Mouse (Mus musculus) liver, embryonic 15.5 days (tissue): ENCODE results near the gene Phf23. TPM values are rescaled to one million over a fixed set of nuclear protein-coding genes. Genes with fewer than 3 reads are reported as not detected.

Experiments
- ATAC-seq: fragments of 200-750 bp; cut with Nextera tagmentation; 2 replicates; pipeline ENCODE4 v1.8.0; 2017; ENCODE audit warnings: moderate number of reproducible peaks, mild to moderate bottlenecking, moderate library complexity; ENCODE audit not compliant: insufficient read depth
- H3K27ac ChIP-seq: fragments of 300-500 bp; sonication (generic); replicated peaks from 2 replicates; pipeline ENCODE4 v1.5.1; 2015; ENCODE audit warnings: mild to moderate bottlenecking, inconsistent platforms
- H3K27me3 ChIP-seq: fragments of 300-500 bp; sonication (generic); 2 replicates; pipeline ENCODE4 v1.6.1; 2015; ENCODE audit warnings: mild to moderate bottlenecking, inconsistent platforms
- H3K36me3 ChIP-seq: fragments of 300-500 bp; sonication (generic); replicated peaks from 2 replicates; pipeline ENCODE4 v1.6.1; 2015; ENCODE audit warnings: moderate library complexity, mild to moderate bottlenecking, inconsistent platforms
- H3K4me1 ChIP-seq: fragments of 300-500 bp; sonication (generic); replicated peaks from 2 replicates; pipeline ENCODE4 v1.6.1; 2015; ENCODE audit warnings: inconsistent platforms
- H3K4me2 ChIP-seq: fragments of 300-500 bp; sonication (generic); 2 replicates; pipeline ENCODE4 v1.6.1; 2015; ENCODE audit warnings: moderate library complexity, mild to moderate bottlenecking, inconsistent platforms
- H3K4me3 ChIP-seq: fragments of 300-500 bp; sonication (generic); replicated peaks from 2 replicates; pipeline ENCODE4 v1.5.1; 2015; ENCODE audit warnings: mild to moderate bottlenecking, inconsistent platforms
- H3K9ac ChIP-seq: fragments of 300-500 bp; sonication (generic); 2 replicates; pipeline ENCODE4 v1.6.1; 2015; ENCODE audit warnings: moderate library complexity, mild to moderate bottlenecking, inconsistent platforms
- H3K9me3 ChIP-seq: fragments of 300-500 bp; sonication (generic); replicated peaks from 2 replicates; pipeline ENCODE4 v1.6.1; 2016; ENCODE audit warnings: inconsistent platforms
- WGBS: fragments of 180-500 bp; shearing (Covaris S2); methylation state at CpG from one replicate; pipeline ENCODE4 v1.1.7; 2015; ENCODE audit warnings: mixed read lengths; ENCODE audit not compliant: insufficient replicate concordance; 5-methylcytosine and 5-hydroxymethylcytosine counted together
- polyA plus RNA-seq: library from polyadenylated mRNA; unstranded; fragments of >200 nt; fragmentation: Nextera tagmentation; extraction: Ambion mirVana; gene quantifications from 2 replicates; pipeline ENCODE4 v1.2.1, GENCODE M21; 2015

The Phf23 gene
- polyA plus RNA-seq, 1 experiment from 2014 or later, result 24.0 TPM

DNA sequence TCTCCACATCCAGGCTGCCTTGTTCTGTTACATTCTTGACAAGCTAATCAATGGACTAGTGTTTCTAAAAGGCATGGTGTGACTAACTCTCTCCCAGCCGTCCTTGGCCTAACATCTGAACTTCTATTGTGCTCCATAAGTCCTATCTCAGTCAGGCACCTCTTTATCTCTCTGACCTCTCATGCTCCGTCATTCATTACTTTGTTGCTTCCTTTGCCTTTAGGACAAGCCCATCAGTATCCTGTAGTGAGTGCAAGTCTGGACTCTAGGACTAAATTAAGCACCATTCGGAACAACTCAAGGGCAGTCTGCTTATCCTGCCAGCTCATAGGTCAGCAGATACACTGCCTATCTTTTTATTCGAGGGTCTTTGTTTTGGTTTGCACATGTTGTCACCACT, 19.3 kb upstream of the Phf23 start:
- WGBS, result 63% methylated on average over 4 of the region's 4 CpGs
- Histone ChIP-seq H3K4me3 (no peak overlapping the region), H3K27ac (no peak overlapping the region), H3K4me1 (peaks cover 17% of the 10 kb centered on the region), H3K27me3 (no peaks in the 10 kb centered on the region), H3K4me2 (no peak overlapping the region), H3K9ac (no peak overlapping the region; the same call in 1 of the 2 replicates), H3K36me3 (peaks cover 64% of the 10 kb centered on the region), H3K9me3 (no peaks in the 10 kb centered on the region)
- no peak for ATAC-seq

DNA sequence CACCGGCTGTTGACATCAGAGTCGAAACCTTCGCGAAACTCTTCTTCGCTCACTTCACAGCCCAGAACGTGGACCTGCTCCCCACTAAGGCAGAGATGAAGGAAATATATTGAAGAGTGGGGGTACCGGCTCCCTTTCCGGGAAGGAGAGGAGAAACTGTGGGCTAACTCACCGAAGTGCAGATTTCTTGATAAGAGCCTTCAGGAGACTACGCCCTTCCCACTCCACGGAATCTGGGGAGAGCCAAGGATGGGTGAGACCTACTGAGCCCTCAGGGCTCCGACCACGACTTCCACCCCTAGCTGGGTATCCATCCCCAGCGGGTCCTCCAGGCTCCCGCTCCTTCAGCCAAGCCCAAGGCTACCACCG, 15.8 kb upstream of the Phf23 start:
- Histone ChIP-seq H3K27ac (peak overlapping the region; percentile 98), H3K9ac (peak overlapping the region; percentile 97), H3K27me3 (no peaks in the 10 kb centered on the region), H3K4me3 (peak overlapping the region; percentile 86), H3K4me2 (peak overlapping the region; percentile 96), H3K36me3 (peaks cover 48% of the 10 kb centered on the region), H3K9me3 (no peaks in the 10 kb centered on the region), H3K4me1 (peaks cover 44% of the 10 kb centered on the region)
- WGBS, result 2% methylated on average over 16 of the region's 16 CpGs
- peak; percentile 37 for ATAC-seq

DNA sequence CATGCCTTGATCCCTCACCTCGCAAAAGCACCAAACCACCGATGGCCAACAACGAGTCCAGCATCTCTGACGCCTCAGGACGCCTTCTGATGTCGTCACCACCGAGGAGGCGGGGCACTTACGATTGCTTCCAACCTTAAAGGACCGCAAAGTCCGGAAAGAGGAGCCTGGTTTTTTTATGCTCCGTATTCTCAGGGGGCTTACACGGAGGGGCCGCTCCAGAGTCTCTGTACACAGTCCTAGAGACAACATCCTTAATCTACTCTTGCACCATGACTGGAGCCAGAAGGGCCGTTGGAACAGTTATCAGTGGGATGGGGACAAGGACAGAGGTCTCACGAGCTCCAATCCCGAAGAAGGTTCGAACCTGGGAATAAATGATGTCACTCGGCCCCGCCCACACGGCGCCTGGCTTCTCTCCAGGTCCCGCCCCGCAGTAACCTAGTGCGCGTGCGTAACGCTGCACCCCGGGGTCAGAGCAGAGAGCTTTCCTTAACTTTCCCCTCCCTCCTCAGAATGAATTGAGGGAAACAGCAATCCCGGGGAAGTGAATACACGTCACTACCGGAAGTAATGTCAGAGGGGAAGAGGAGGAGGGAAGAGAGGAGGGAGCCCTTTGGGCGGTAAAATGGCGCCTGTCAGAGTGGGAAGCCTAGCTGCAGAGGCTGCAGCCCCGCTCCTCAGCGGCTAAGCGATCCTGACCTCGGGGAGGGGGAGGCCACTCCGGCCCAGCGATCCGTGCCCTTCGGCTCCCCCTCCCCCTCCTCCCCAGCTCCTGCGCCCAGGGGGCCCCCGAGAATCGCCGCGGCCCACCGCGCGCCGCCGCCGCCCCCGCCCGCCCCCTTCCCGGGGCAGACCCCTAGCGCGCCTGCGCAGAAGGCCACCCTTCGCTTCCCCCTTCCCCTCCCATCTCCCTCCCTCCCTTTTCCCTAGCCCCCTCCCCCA, 15.1 kb upstream of the Phf23 start:
- ATAC-seq, result peak; percentile 88

DNA sequence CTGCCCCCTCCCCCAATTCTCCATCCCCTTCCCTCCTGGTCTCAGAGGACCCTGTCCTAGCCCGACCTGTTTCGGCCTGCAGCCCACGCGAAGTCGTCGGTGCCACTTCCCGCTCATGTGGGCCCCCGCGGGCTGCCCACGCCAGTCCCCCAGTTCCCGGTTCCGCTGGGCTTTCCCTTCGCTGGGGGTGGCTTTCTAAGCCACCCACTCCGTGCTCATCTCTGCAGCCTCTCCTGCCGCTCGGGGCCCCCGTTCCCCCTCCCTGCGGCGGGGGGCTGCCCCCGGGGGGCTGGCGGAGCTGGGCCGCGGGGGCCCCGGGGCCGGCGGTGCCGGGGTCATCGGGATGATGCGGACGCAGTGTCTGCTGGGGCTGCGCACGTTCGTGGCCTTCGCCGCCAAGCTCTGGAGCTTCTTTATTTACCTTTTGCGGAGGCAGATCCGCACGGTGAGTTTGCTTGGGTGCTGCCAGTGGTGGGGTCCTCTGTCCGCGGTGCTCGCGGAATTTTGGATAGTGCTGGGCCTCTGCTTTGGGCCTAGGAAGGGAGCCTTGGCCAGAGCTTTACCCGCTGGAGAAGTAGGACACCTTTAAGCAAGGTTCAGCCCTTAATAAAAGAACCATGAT, 14.3 kb upstream of the Phf23 start, which contains the start of gene Ctdnep1:
Gene Ctdnep1 (plus strand): TSS at position 16 of the 622 bp plus-strand sequence.
- H3K4me2 ChIP-seq, result peak within 1 kb of the TSS; percentile 96
- under 1% methylated on average over 43 of the region's 43 CpGs for WGBS
- peak within 1 kb of the TSS; percentile 97 for H3K9ac ChIP-seq
- peaks cover 55% of the 10 kb centered on the region for H3K36me3 ChIP-seq
- peak within 1 kb of the TSS; percentile 86 for H3K4me3 ChIP-seq
- peak; percentile 3; the same call in 1 of the 2 replicates for ATAC-seq
- H3K27me3 ChIP-seq, result no peaks in the 10 kb centered on the region
- H3K27ac ChIP-seq, result peak within 1 kb of the TSS; percentile 98
- no peaks in the 10 kb centered on the region for H3K9me3 ChIP-seq
- H3K4me1 ChIP-seq, result peaks cover 44% of the 10 kb centered on the region

More for the DNA sequence above, 15.1 kb upstream of the Phf23 start:
- Histone ChIP-seq H3K27me3 (no peaks in the 10 kb centered on the region), H3K36me3 (peaks cover 50% of the 10 kb centered on the region), H3K9ac (peak overlapping the region; percentile 97), H3K4me3 (peak overlapping the region; percentile 86), H3K9me3 (no peaks in the 10 kb centered on the region), H3K4me2 (peak overlapping the region; percentile 96), H3K4me1 (peaks cover 44% of the 10 kb centered on the region), H3K27ac (peak overlapping the region; percentile 98)
- under 1% methylated on average over 53 of the region's 60 CpGs for WGBS

DNA sequence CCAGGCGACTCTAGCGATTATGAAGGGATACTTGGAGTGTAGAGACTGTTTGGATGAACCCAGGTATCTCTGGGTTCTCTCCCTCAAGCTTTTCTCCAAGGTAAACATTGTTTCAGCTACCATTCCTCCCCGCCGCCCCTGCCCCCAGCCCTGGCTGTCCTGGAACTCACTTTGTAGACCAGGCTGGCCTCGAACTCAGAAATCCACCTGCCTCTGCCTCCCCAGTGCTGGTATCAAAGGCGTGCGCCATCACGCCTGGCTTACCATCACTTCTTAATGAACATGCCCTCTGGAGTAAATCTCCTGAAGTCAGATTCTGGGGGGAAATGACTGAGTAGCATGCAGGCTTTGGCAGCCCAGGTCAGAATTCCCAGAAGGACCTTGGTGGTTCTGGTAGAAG, 13.4 kb upstream of the Phf23 start, which contains the start of gene Elp5:
Gene Elp5 (minus strand): TSS at position 293 of the 400 bp plus-strand sequence.
- Histone ChIP-seq H3K36me3 (peaks cover 56% of the 10 kb centered on the region), H3K9me3 (no peaks in the 10 kb centered on the region), H3K4me1 (peaks cover 44% of the 10 kb centered on the region), H3K4me3 (peak within 1 kb of the TSS; percentile 86), H3K27ac (peak within 1 kb of the TSS; percentile 98), H3K27me3 (no peaks in the 10 kb centered on the region), H3K4me2 (peak within 1 kb of the TSS; percentile 96), H3K9ac (peak within 1 kb of the TSS; percentile 97)
- ATAC-seq, result no peak
- WGBS, result 35% methylated on average over 8 of the region's 8 CpGs

DNA sequence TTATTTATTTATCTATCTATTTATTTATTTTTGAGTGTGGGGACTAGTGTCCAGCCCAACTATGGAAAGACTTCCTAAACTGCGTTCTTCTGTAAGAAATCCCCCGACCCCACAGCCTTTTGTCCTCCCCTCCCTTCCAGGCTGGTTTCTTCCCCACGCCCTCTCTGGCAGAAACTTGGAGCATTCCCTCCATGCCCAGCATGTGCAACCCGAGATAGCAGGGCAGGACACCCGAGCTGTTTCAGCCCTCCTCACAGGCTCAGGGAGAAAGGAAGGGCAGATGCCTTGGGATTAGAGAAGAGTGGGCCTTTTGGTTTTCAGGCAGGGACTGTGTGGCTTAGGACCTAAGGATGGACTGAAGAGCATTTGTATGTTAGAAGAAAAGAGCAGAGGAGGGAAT, 12.7 kb upstream of the Phf23 start:
- no peaks in the 10 kb centered on the region for H3K9me3 ChIP-seq
- peaks cover 56% of the 10 kb centered on the region for H3K36me3 ChIP-seq
- H3K27ac ChIP-seq, result peak overlapping the region; percentile 98; the same call in 1 of the 2 replicates
- WGBS, result 31% methylated on average over 5 of the region's 5 CpGs
- H3K4me1 ChIP-seq, result peaks cover 39% of the 10 kb centered on the region
- H3K4me2 ChIP-seq, result peak overlapping the region; percentile 96
- H3K9ac ChIP-seq, result peak overlapping the region; percentile 97; the same call in 1 of the 2 replicates
- no peak for ATAC-seq
- H3K4me3 ChIP-seq, result peak overlapping the region; percentile 86; the same call in 1 of the 2 replicates
- H3K27me3 ChIP-seq, result no peaks in the 10 kb centered on the region

DNA sequence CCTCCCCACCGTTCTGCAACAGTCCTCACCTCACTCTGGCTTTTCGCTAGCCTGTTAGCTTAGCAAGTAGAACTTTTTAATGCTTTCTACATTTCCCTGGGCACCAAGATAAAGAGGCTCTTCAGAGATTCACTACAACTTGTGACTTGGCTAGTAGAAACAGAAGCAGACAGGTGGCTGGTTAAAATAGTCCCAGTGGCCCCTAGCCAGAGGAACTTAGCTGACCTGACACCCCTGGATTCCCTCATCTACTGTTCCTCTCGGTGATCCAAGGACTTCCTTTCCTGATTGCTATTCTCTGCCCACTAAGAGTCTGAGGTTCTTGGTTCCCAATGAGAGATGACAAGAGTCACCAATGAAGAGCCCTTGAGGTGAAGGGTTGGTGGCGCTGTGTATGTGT, 12.2 kb upstream of the Phf23 start:
- peak overlapping the region; percentile 96 for H3K4me2 ChIP-seq
- peaks cover 39% of the 10 kb centered on the region for H3K4me1 ChIP-seq
- 80% methylated on average over 4 of the region's 4 CpGs for WGBS
- peaks cover 56% of the 10 kb centered on the region for H3K36me3 ChIP-seq
- no peaks in the 10 kb centered on the region for H3K9me3 ChIP-seq
- peak overlapping the region; percentile 98; the same call in 1 of the 2 replicates for H3K27ac ChIP-seq
- H3K4me3 ChIP-seq, result 0 out of 2 replicates have a peak overlapping the region, but pooled peaks have one; percentile 86
- H3K27me3 ChIP-seq, result no peaks in the 10 kb centered on the region
- no peak for ATAC-seq
- no peak overlapping the region for H3K9ac ChIP-seq

DNA sequence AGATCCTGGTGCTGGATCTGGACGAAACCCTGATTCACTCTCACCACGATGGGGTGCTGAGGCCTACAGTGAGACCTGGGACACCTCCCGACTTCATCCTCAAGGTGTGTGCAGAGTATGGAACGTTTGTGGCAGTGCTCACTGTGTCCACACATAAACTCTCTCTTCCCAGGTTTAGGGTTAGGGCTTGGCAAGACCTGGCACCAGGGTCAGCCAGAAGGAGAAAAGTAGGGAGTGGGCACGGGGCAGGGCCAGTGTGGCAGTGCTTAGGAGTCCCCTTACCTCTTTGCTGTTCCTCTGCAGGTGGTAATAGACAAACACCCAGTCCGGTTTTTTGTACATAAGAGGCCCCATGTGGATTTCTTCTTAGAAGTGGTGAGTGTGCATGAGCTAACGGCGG, 11.1 kb upstream of the Phf23 start:
- Histone ChIP-seq H3K27me3 (no peaks in the 10 kb centered on the region), H3K27ac (no peak overlapping the region), H3K4me1 (peaks cover 31% of the 10 kb centered on the region), H3K4me3 (no peak overlapping the region), H3K9ac (no peak overlapping the region), H3K9me3 (no peaks in the 10 kb centered on the region), H3K4me2 (no peak overlapping the region), H3K36me3 (peaks cover 62% of the 10 kb centered on the region)
- ATAC-seq, result no peak
- 78% methylated on average over 8 of the region's 8 CpGs for whole genome bisulfite sequencing

DNA sequence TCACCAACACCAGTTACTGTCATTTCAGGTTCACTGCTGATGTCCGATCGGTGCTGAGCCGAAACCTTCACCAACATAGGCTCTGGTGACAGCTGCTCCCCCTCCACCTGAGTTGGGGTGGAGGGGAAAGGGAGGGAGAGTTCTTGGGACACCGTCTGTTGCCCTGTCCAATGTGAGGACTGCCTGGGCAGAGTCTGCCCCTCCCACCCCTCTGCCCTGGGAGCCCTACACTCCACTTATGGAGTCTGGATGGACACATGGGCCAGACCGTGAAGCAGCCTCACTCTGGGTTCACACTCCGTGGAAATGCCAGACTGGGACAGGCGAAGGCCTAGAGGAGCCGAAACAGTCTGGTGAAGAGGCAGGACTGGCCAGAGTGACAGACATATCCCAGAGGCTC, 5.6 kb upstream of the Phf23 start:
- H3K4me2 ChIP-seq, result no peak overlapping the region
- H3K27me3 ChIP-seq, result no peaks in the 10 kb centered on the region
- H3K4me3 ChIP-seq, result no peak overlapping the region
- H3K36me3 ChIP-seq, result peaks cover 75% of the 10 kb centered on the region
- WGBS, result 90% methylated on average over 8 of the region's 8 CpGs
- H3K9ac ChIP-seq, result no peak overlapping the region
- H3K9me3 ChIP-seq, result no peaks in the 10 kb centered on the region
- H3K27ac ChIP-seq, result peak overlapping the region; percentile 98
- H3K4me1 ChIP-seq, result peaks cover 37% of the 10 kb centered on the region
- no peak for ATAC-seq

DNA sequence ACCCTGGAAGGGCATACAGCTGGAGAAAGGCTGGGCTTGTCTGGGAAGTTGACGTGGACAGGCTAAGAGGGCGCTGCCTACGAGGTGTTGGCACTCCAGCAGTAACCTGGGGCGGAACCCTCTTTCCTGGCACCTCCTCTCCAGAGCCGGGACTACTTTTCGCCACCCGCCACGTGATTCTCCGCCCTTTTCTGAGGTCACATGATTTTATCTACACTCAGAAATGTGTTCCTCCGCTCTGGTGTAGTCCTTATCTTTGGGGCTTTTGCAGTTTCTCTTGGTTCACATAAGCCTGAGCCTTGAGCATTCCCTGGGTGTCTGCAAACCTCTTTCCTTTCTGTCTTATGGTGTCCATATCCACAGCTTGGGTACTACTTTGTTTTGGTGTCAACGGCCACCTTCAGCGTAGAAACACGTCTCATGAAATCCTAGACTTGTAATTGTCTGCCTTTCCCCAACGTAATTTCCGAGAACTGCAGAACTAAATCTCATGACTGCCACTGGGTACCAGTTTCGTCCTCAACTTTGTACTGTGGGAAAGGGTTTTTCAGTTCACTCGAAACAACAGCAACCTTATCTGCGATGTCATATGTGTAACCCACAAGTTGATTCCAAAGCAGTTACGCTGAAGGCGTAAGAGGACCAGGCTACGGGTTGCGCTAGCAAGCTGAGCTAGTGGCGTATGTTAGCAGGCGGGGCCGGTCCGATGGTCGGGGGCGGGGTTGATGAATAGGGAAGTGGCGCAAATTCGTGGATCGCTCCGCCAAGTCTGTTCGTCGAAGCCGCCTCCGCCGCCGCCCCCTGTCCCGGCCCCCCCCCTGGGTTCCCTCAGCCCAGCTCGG, 4.5 kb upstream of the Phf23 start, which contains the start of gene Gabarap:
Gene Gabarap (plus strand): TSS at position 294 of the 842 bp plus-strand sequence.
- Histone ChIP-seq H3K4me3 (peak within 1 kb of the TSS; percentile 87), H3K9me3 (no peaks in the 10 kb centered on the region), H3K4me2 (peak within 1 kb of the TSS; percentile 90), H3K4me1 (peaks cover 39% of the 10 kb centered on the region), H3K9ac (peak within 1 kb of the TSS; percentile 87), H3K27me3 (no peaks in the 10 kb centered on the region), H3K27ac (peak within 1 kb of the TSS; percentile 98), H3K36me3 (peaks cover 65% of the 10 kb centered on the region)
- ATAC-seq, result peak; percentile 72
- WGBS, result under 1% methylated on average over 40 of the region's 40 CpGs
